Mouse (Mus musculus): ENCODE results near the gene Cyb5r1. TPM values are rescaled to one million over a fixed set of nuclear protein-coding genes. Genes with fewer than 3 reads are reported as not detected.

Cyb5r1 gene
- polyA plus RNA-seq, 1 experiment from 2014 or later: 36.7 TPM

DNA sequence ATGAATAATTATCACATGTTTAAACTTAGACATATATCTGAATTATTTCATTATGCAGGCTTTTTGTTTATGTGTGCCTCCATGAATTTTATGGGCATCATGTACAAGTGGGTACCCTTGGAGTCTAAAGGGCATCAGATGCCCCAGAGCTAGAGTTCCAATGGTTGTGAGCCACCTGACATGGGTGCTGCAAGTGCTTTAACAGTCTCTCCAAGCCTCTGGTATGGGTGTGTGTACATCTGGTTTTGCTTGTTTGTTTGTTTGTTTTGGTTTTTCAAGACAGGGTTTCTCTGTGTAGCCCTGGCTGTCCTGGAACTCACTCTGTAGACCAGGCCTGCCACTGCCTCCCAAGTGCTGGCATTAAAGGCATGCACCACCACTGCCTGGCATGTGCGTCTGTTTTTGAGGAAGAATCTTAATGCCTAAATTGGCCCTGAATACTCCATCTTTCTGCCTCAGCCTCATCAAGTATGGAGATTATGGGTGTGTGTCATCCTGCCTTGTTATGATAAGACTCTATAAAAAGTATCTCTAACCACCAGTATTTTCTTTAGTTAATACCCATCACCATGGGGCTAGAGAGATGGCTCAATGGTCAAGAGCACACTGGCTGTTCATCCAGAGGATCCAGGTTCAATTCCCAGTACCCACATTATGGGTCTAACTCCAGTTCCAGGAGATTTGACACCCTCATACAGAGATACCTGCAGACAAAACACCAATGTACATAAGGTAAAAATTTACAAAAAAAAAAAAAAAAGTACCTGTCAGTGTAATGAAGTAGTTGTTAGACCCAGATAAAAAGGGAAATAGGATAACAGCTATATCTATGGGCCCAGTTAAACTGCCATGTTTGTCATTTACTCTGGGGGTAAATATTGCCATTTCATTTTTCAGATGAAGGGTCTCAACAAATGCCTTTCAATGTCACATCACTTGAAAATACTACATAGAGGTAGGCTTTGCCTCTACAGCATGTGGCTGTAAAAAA lies 55.2 kb downstream of the Cyb5r1 start:
- no peak overlapping the region for H3K9ac ChIP-seq (ENCODE audit: low read depth, low read length)
- H3K4me2 ChIP-seq (replicated peaks; ENCODE audit: low read depth, low read length): no peak overlapping the region
- H3K27me3 ChIP-seq (ENCODE audit: control insufficient read depth, insufficient read depth, low read length): no peaks in the 10 kb centered on the region
- peaks cover 5% of the 10 kb centered on the region; the same call in 1 of the 2 replicates for H3K4me1 ChIP-seq (ENCODE audit: control insufficient read depth, insufficient read depth, low read length)
- WGBS: 96% methylated on average over 1 of the region's 1 CpGs
- H3K4me3 ChIP-seq (ENCODE audit: low read length): no peak overlapping the region
- H3K27ac ChIP-seq (ENCODE audit: low read depth, low read length): no peak overlapping the region
- no peaks in the 10 kb centered on the region for H3K9me3 ChIP-seq (ENCODE audit: control insufficient read depth, low read length)
- H3K36me3 ChIP-seq (ENCODE audit: control insufficient read depth, insufficient read depth, low read length): peaks cover 47% of the 10 kb centered on the region
- no peak for ATAC-seq (ENCODE audit: low FRiP score, low TSS enrichment)

Other genes with a start within 250 kb of the Cyb5r1 start
- gene Chil1, start 223.4 kb upstream of the Cyb5r1 start, polyA plus RNA-seq (2014; fragmentation: Nextera tagmentation; extraction: Ambion mirVana): 0.57 and 1.6 TPM in 2 replicates
- 0.27 and 0.36 TPM in 2 replicates for gene Mybph, start 212.1 kb upstream of the Cyb5r1 start, polyA plus RNA-seq (2014; fragmentation: Nextera tagmentation; extraction: Ambion mirVana)
- gene Adora1, start 170.1 kb upstream of the Cyb5r1 start, polyA plus RNA-seq (2014; fragmentation: Nextera tagmentation; extraction: Ambion mirVana): 3.2 TPM in 2 replicates
- 0.97 and 1.4 TPM in 2 replicates for gene Myog, start 115.6 kb upstream of the Cyb5r1 start, polyA plus RNA-seq (2014; fragmentation: Nextera tagmentation; extraction: Ambion mirVana)
- 1.6 and 2.7 TPM in 2 replicates for gene Ppfia4, start 72.6 kb upstream of the Cyb5r1 start, polyA plus RNA-seq (2014; fragmentation: Nextera tagmentation; extraction: Ambion mirVana)
- gene Tmem183a, start 43.6 kb upstream of the Cyb5r1 start, polyA plus RNA-seq (2014; fragmentation: Nextera tagmentation; extraction: Ambion mirVana): 57.0 and 91.3 TPM in 2 replicates
- gene 4933406M09Rik, start 19.6 kb upstream of the Cyb5r1 start, polyA plus RNA-seq (2014; fragmentation: Nextera tagmentation; extraction: Ambion mirVana): not detected in 2 replicates
- gene Adipor1, start 9.8 kb downstream of the Cyb5r1 start, polyA plus RNA-seq (2014; fragmentation: Nextera tagmentation; extraction: Ambion mirVana): 77.4 and 91.3 TPM in 2 replicates
- gene Klhl12, start 50.0 kb downstream of the Cyb5r1 start, polyA plus RNA-seq (2014; fragmentation: Nextera tagmentation; extraction: Ambion mirVana): 17.3 and 27.8 TPM in 2 replicates
- gene Rabif, start 89.1 kb downstream of the Cyb5r1 start, polyA plus RNA-seq (2014; fragmentation: Nextera tagmentation; extraction: Ambion mirVana): 38.0 and 46.3 TPM in 2 replicates
- gene Mgat4e, start 144.1 kb downstream of the Cyb5r1 start, polyA plus RNA-seq (2014; fragmentation: Nextera tagmentation; extraction: Ambion mirVana): not detected in 2 replicates
- gene Kdm5b, start 154.6 kb downstream of the Cyb5r1 start, polyA plus RNA-seq (2014; fragmentation: Nextera tagmentation; extraction: Ambion mirVana): 42.3 and 75.9 TPM in 2 replicates
- 1.2 and 1.3 TPM in 2 replicates for gene Syt2, start 241.1 kb downstream of the Cyb5r1 start, polyA plus RNA-seq (2014; fragmentation: Nextera tagmentation; extraction: Ambion mirVana)

Measured in kidney, embryonic 14.5 days (tissue).